Mouse (Mus musculus) ES-E14 (cell line): ENCODE measurements at regions not wholly inside any gene's neighbourhood (a gene's known extent, or its start where the extent isn't known, plus 50 kb on each side); places are given as distances from the start of the nearest gene placed in this dataset.

Source experiments
- CHD2 ChIP-seq: IDR thresholded peaks from 2 replicates; pipeline ENCODE4 v1.6.1; 2014; ENCODE audit warnings: mild to moderate bottlenecking, low read depth, low read length, inconsistent platforms
- HCFC1 ChIP-seq: IDR thresholded peaks from 2 replicates; pipeline ENCODE4 v1.6.1; 2012; ENCODE audit warnings: low read length, inconsistent platforms, borderline replicate concordance; ENCODE audit not compliant: insufficient read depth
- MAFK ChIP-seq: IDR thresholded peaks from 2 replicates; pipeline ENCODE4 v1.6.1; 2014; ENCODE audit warnings: mild to moderate bottlenecking, low read depth, low read length, inconsistent platforms; ENCODE audit not compliant: insufficient read depth
- ZC3H11A ChIP-seq: IDR thresholded peaks from 2 replicates; pipeline ENCODE4 v1.6.1; 2012; ENCODE audit warnings: low read depth, mild to moderate bottlenecking, inconsistent platforms, low read length, borderline replicate concordance
- ZNF384 ChIP-seq: IDR thresholded peaks from 2 replicates; pipeline ENCODE4 v1.6.1; 2012; ENCODE audit warnings: low read depth, low read length, inconsistent platforms

DNA sequence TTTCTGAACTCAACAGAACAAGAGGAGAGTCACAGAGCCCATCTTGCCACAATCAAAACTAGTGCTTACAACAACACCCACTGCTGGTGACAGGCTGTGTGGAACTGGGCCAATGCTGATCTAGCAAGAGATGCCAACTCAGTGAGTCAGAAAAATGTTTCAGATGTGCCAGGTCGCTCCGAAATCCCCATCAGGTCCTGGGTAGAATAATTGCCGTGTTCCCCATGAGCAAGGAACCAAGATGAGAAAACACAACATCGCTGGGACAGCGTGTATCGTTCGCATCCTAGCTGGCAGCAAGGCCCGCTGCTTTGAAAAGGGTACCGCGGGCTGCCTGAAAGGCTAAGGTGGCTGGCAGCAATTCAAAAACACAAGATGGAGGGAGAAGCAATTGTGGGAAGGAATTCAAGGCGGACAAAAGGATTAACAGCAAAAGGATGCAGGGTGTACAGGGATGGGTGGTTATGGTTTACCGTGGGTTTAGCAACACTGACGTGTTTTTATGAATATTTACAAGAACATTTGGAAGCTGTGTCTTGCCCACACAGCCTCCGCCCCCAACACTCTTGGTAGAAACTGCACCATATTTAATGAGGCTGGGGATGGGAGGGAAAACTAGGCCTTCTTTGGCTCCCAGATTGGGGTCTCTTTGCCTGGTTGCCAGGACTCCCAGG, 229.7 kb upstream of the G2e3 start:
- no peak for TF ChIP-seq MAFK
- no peak for TF ChIP-seq ZNF384
- TF ChIP-seq ZC3H11A, result no peak
- no peak for TF ChIP-seq HCFC1
- TF ChIP-seq CHD2, result no peak
